Mouse (Mus musculus): Measurements from ENCODE around the gene Lipe. TPM values are rescaled to one million over a fixed set of nuclear protein-coding genes. Genes with fewer than 3 reads are reported as not detected.

Lipe gene
- total and polyA plus RNA-seq, 3 experiments, result 4.5 to 15.4 TPM; not detected in 1

- no peak for TF ChIP-seq ZC3H11A (IDR thresholded peaks at IDR 0.05; ENCODE audit: low read depth, low read length)
- no peak for TF ChIP-seq TAL1 (IDR thresholded peaks at IDR 0.05; ENCODE audit: low read length)
- no peak for TF ChIP-seq GABPA (IDR thresholded peaks at IDR 0.05; ENCODE audit: low read depth, low read length)
- TF ChIP-seq MAFK (IDR thresholded peaks at IDR 0.05; ENCODE audit: borderline replicate concordance, low read depth, low read length), result no peak
- no peak for TF ChIP-seq USF2 (IDR thresholded peaks at IDR 0.05; ENCODE audit: borderline replicate concordance in 1 of 2, insufficient read depth in 1 of 2, low read depth in 1 of 2, low read length in 2 of 2)
- no peak for TF ChIP-seq CHD2 (IDR thresholded peaks at IDR 0.05; ENCODE audit: low read length)
- no peak for TF ChIP-seq MAX (IDR thresholded peaks at IDR 0.05; ENCODE audit: low read length)
- no peak for TF ChIP-seq E2F4 (IDR thresholded peaks at IDR 0.05; ENCODE audit: borderline replicate concordance, low read depth, low read length)
- TF ChIP-seq CHD1 (IDR thresholded peaks at IDR 0.05; ENCODE audit: low read depth, low read length), result no peak
- TF ChIP-seq CTCF (IDR thresholded peaks at IDR 0.05 in 2 of 3, conservative IDR thresholded peaks at IDR 0.05 in 1 of 3; ENCODE audit: control insufficient read depth in 1 of 3, insufficient read depth in 1 of 3, low read depth in 2 of 3, low read length in 3 of 3, poor library complexity in 1 of 3, severe bottlenecking in 1 of 3), result no peak
- no peak for TF ChIP-seq USF1 (IDR thresholded peaks at IDR 0.05; ENCODE audit: low read depth, low read length)
- TF ChIP-seq SMC3 (IDR thresholded peaks at IDR 0.05; ENCODE audit: low read depth, low read length), result no peak
- TF ChIP-seq POLR2AphosphoS2 (IDR thresholded peaks at IDR 0.05; ENCODE audit: low read length), result no peak
- TF ChIP-seq SIN3A (IDR thresholded peaks at IDR 0.05; ENCODE audit: low read length), result no peak
- TF ChIP-seq MYB (IDR thresholded peaks at IDR 0.05; ENCODE audit: low read depth, low read length), result no peak
- TF ChIP-seq JUND (IDR thresholded peaks at IDR 0.05; ENCODE audit: low read depth, low read length), result no peak
- no peak for TF ChIP-seq MEF2A (IDR thresholded peaks at IDR 0.05; ENCODE audit: extremely low read depth, insufficient replicate concordance, low read depth, low read length, poor library complexity, severe bottlenecking)
- H3K9ac ChIP-seq (ENCODE audit: control insufficient read depth, low read depth, low read length, poor library complexity, severe bottlenecking), result no peak overlapping the region
These were observed 13.4 kb upstream of the Lipe start for GRCm38 (mm10) chr7:25411861-25412260.

GRCm38 (mm10) chr7:25410969-25411615 is 12.6 kb upstream of the Lipe start:
- Histone ChIP-seq H3K9ac (ENCODE audit: control insufficient read depth, low read depth, low read length, poor library complexity, severe bottlenecking) (no peak overlapping the region), H3K36me3 (ENCODE audit: control insufficient read depth in 1 of 2, insufficient read depth in 2 of 2, low read length in 2 of 2) (no peaks in the 10 kb centered on the region), H3K27ac (ENCODE audit: control insufficient read depth, low read depth, low read length) (no peak overlapping the region), H3K9me3 (replicated peaks; ENCODE audit: insufficient read depth, low read length) (no peaks in the 10 kb centered on the region), H3K79me2 (ENCODE audit: control insufficient read depth, insufficient read depth, low read length, poor library complexity) (no peaks in the 10 kb centered on the region), H3K27me3 (ENCODE audit: control insufficient read depth in 1 of 2, insufficient read depth in 2 of 2, low read length in 2 of 2) (no peaks in the 10 kb centered on the region), H3K4me3 (ENCODE audit: control insufficient read depth in 1 of 2, insufficient read depth in 1 of 2, low read depth in 2 of 2, low read length in 2 of 2) (no peak overlapping the region), H3K4me1 (ENCODE audit: control insufficient read depth in 1 of 2, insufficient read depth in 2 of 2, low read length in 2 of 2) (no peaks in the 10 kb centered on the region)
- no peak for DNase-seq (ENCODE audit: low read depth, low spot score)
- TF ChIP-seq MAZ (IDR thresholded peaks at IDR 0.05; ENCODE audit: low read depth, low read length) (no peak), ETS1 (IDR thresholded peaks at IDR 0.05; ENCODE audit: low read depth, low read length) (no peak), SMC3 (IDR thresholded peaks at IDR 0.05; ENCODE audit: low read depth, low read length) (no peak), CTCF (IDR thresholded peaks at IDR 0.05 in 2 of 3, conservative IDR thresholded peaks at IDR 0.05 in 1 of 3; ENCODE audit: control insufficient read depth in 1 of 3, insufficient read depth in 1 of 3, low read depth in 2 of 3, low read length in 3 of 3, poor library complexity in 1 of 3, severe bottlenecking in 1 of 3) (no peak), ZNF384 (IDR thresholded peaks at IDR 0.05; ENCODE audit: low read depth, low read length) (no peak), GABPA (IDR thresholded peaks at IDR 0.05; ENCODE audit: low read depth, low read length) (no peak), TCF12 (IDR thresholded peaks at IDR 0.05; ENCODE audit: low read depth, low read length) (no peak), GATA1 (IDR thresholded peaks at IDR 0.05; ENCODE audit: low read depth, low read length) (no peak), KAT2A (conservative IDR thresholded peaks at IDR 0.05; ENCODE audit: low read depth, low read length) (no peak), ZMIZ1 (IDR thresholded peaks at IDR 0.05; ENCODE audit: low read depth, low read length) (no peak)

More at GRCm38 (mm10) chr7:25411861-25412260, 13.4 kb upstream of the Lipe start:
- Histone ChIP-seq H3K27me3 (ENCODE audit: control insufficient read depth in 1 of 2, insufficient read depth in 2 of 2, low read length in 2 of 2) (no peaks in the 10 kb centered on the region), H3K4me3 (ENCODE audit: control insufficient read depth in 1 of 2, insufficient read depth in 1 of 2, low read depth in 2 of 2, low read length in 2 of 2) (no peak overlapping the region), H3K27ac (ENCODE audit: control insufficient read depth, low read depth, low read length) (no peak overlapping the region), H3K9me3 (replicated peaks; ENCODE audit: insufficient read depth, low read length) (no peaks in the 10 kb centered on the region), H3K79me2 (ENCODE audit: control insufficient read depth, insufficient read depth, low read length, poor library complexity) (no peaks in the 10 kb centered on the region), H3K4me1 (ENCODE audit: control insufficient read depth in 1 of 2, insufficient read depth in 2 of 2, low read length in 2 of 2) (no peaks in the 10 kb centered on the region), H3K36me3 (ENCODE audit: control insufficient read depth in 1 of 2, insufficient read depth in 2 of 2, low read length in 2 of 2) (no peaks in the 10 kb centered on the region)
- no peak for DNase-seq (ENCODE audit: low read depth, low spot score)

Data from MEL (cell line).